Mouse (Mus musculus): ENCODE measurements around the gene Fgf3.

GRCm38 (mm10) chr7:144887672-144888071 lies 49.8 kb downstream of the Fgf3 start:
- TF ChIP-seq CTCF (IDR thresholded peaks at IDR 0.05; ENCODE audit: low read depth) (peak; percentile 34), EP300 (optimal IDR thresholded peaks at IDR 0.05) (no peak)

Measured in stomach, postnatal 0 days (tissue).